Mouse (Mus musculus): Measurements from ENCODE around the gene Nol9. TPM values are rescaled to one million over a fixed set of nuclear protein-coding genes. Genes with fewer than 3 reads are reported as not detected.

Nol9 gene
- total RNA-seq, 1 experiment, result 70.1 TPM

DNA sequence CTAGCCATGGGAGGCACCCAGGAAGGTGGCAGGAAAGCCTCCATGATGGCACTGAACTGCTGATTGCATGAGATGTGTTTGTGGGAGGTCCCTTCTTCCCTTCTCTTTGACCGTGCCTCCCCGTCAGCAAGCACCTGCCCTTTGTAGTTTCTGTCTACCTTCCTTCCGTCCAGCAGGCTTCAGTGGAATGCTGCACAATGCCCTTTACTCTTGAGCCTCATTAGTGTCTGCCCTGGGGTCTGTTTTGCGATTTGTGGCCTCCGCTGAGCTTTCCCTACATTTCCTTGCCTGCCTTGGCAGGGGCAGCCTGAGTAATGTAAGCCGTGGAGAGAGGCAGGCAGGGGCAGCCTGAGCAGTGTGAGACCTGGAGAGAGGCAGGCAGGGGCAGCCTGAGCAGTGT is 5.5 kb downstream of the Nol9 start:
- Histone ChIP-seq H3K9me3 (ENCODE audit: control insufficient read depth, insufficient read depth, low read depth, low read length) (no peaks in the 10 kb centered on the region), H3K9ac (ENCODE audit: insufficient read depth, low read depth, low read length, poor library complexity, severe bottlenecking) (no peak overlapping the region), H3K36me3 (ENCODE audit: control insufficient read depth, insufficient read depth, low read length, poor library complexity, severe bottlenecking) (peaks cover 68% of the 10 kb centered on the region), H3K27ac (ENCODE audit: insufficient read depth, low read depth, low read length, poor library complexity, severe bottlenecking) (no peak overlapping the region), H3K4me3 (ENCODE audit: insufficient read depth in 1 of 2, low read depth in 1 of 2, low read length in 2 of 2, poor library complexity in 1 of 2, severe bottlenecking in 1 of 2) (no peak overlapping the region), H3K4me1 (ENCODE audit: control insufficient read depth in 2 of 2, insufficient read depth in 2 of 2, low read length in 2 of 2, poor library complexity in 1 of 2) (peaks cover 3 to 25% of the 10 kb centered on the region in 2 experiments; a peak in 2 of 4 replicates)
- TF ChIP-seq CHD2 (IDR thresholded peaks at IDR 0.05; ENCODE audit: low read depth, low read length) (no peak), ZC3H11A (IDR thresholded peaks at IDR 0.05; ENCODE audit: borderline replicate concordance, low read depth, low read length) (no peak), MAFK (IDR thresholded peaks at IDR 0.05; ENCODE audit: insufficient read depth, low read depth, low read length) (no peak), ZNF384 (IDR thresholded peaks at IDR 0.05; ENCODE audit: low read depth, low read length) (no peak), HCFC1 (IDR thresholded peaks at IDR 0.05; ENCODE audit: borderline replicate concordance, insufficient read depth, low read length) (no peak)
- DNase-seq (ENCODE audit: low read depth, low spot score), result no peak
- in situ Hi-C loops (cut with MboI; ENCODE audit: low sequenced_read_pairs in 2 of 2, unreplicated experiment in 2 of 2), result no loop called here

DNA sequence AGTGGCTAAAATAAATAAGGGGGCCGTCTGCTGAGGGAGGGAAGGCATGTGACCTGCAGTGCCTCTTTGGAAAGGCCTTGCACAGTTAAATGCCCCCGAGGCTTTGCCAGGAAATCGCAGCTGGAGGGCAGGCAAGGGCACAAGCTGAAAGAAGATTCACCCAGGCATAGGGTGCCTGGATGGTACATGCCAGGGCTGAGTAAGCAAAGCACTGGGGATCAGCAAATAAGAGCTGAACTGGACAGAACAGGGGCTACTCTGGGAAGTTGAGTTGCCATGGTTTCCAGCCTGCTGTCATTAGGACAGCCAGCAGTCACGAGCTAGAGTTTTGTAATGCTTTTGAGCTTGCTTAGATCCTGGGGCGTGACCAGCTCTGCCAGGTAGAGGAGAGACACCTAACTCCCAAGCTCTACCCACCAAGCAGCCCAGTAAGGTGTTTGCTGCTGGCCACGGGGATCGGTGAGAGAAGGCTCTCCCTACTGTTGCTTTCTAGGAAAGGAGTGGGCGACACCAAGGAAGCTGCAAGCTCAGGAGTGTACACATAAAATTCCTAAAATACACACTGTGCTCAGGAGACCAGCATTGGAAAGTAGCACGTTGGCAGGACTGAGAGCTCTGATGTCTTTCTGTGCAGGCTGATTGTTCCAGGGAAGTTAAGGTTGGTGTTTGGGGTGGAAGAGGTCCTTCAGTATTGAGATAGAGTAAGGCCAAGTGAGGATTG is 23.4 kb downstream of the Nol9 start:
- no peak overlapping the region for H3K4me3 ChIP-seq (ENCODE audit: insufficient read depth in 1 of 2, low read depth in 1 of 2, low read length in 2 of 2, poor library complexity in 1 of 2, severe bottlenecking in 1 of 2)
- in situ Hi-C loops (cut with MboI; ENCODE audit: low sequenced_read_pairs in 2 of 2, unreplicated experiment in 2 of 2), result no loop called here
- no peak for DNase-seq (ENCODE audit: low read depth, low spot score)
- peaks cover 0 to 15% of the 10 kb centered on the region in 2 experiments; a peak in 2 of 4 replicates for H3K4me1 ChIP-seq (ENCODE audit: control insufficient read depth in 2 of 2, insufficient read depth in 2 of 2, low read length in 2 of 2, poor library complexity in 1 of 2)
- peaks cover 31% of the 10 kb centered on the region for H3K36me3 ChIP-seq (ENCODE audit: control insufficient read depth, insufficient read depth, low read length, poor library complexity, severe bottlenecking)
- TF ChIP-seq MAFK (IDR thresholded peaks at IDR 0.05; ENCODE audit: insufficient read depth, low read depth, low read length) (no peak), ZC3H11A (IDR thresholded peaks at IDR 0.05; ENCODE audit: borderline replicate concordance, low read depth, low read length) (no peak), ZNF384 (IDR thresholded peaks at IDR 0.05; ENCODE audit: low read depth, low read length) (no peak), CHD2 (IDR thresholded peaks at IDR 0.05; ENCODE audit: low read depth, low read length) (no peak), HCFC1 (IDR thresholded peaks at IDR 0.05; ENCODE audit: borderline replicate concordance, insufficient read depth, low read length) (no peak)
- H3K9me3 ChIP-seq (ENCODE audit: control insufficient read depth, insufficient read depth, low read depth, low read length), result no peaks in the 10 kb centered on the region
- no peak overlapping the region; the same call in 1 of the 2 replicates for H3K27ac ChIP-seq (ENCODE audit: insufficient read depth, low read depth, low read length, poor library complexity, severe bottlenecking)
- no peak overlapping the region for H3K9ac ChIP-seq (ENCODE audit: insufficient read depth, low read depth, low read length, poor library complexity, severe bottlenecking)

DNA sequence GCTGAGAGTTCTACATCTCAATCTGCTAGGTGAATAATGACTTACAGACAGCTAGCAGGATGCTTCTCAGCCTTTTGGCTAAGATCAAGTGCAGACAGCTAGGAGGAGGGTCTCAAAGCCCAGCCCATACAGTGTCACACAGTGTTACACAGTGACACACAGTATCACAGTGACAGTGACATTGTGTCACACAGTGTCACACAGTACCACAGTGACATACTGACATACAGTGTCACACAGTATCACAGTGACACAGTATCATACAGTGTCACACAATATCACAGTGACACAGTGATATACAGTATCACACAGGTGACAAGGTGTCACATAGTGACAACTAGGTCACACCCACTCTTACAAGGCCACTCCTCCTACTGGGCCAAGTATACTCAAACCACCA is 28.2 kb downstream of the Nol9 start:
- no peak for DNase-seq (ENCODE audit: low read depth, low spot score)
- in situ Hi-C loops (cut with MboI; ENCODE audit: low sequenced_read_pairs in 2 of 2, unreplicated experiment in 2 of 2), result no loop called here
- H3K4me1 ChIP-seq (ENCODE audit: control insufficient read depth in 2 of 2, insufficient read depth in 2 of 2, low read length in 2 of 2, poor library complexity in 1 of 2), result peaks cover 0 to 7% of the 10 kb centered on the region in 2 experiments; a peak in 2 of 4 replicates
- no peaks in the 10 kb centered on the region for H3K9me3 ChIP-seq (ENCODE audit: control insufficient read depth, insufficient read depth, low read depth, low read length)
- H3K4me3 ChIP-seq (ENCODE audit: insufficient read depth in 1 of 2, low read depth in 1 of 2, low read length in 2 of 2, poor library complexity in 1 of 2, severe bottlenecking in 1 of 2), result no peak overlapping the region
- H3K27ac ChIP-seq (ENCODE audit: insufficient read depth, low read depth, low read length, poor library complexity, severe bottlenecking), result no peak overlapping the region
- no peaks in the 10 kb centered on the region for H3K36me3 ChIP-seq (ENCODE audit: control insufficient read depth, insufficient read depth, low read length, poor library complexity, severe bottlenecking)
- TF ChIP-seq CHD2 (IDR thresholded peaks at IDR 0.05; ENCODE audit: low read depth, low read length) (no peak), ZNF384 (IDR thresholded peaks at IDR 0.05; ENCODE audit: low read depth, low read length) (no peak)
- no peak overlapping the region for H3K9ac ChIP-seq (ENCODE audit: insufficient read depth, low read depth, low read length, poor library complexity, severe bottlenecking)

DNA sequence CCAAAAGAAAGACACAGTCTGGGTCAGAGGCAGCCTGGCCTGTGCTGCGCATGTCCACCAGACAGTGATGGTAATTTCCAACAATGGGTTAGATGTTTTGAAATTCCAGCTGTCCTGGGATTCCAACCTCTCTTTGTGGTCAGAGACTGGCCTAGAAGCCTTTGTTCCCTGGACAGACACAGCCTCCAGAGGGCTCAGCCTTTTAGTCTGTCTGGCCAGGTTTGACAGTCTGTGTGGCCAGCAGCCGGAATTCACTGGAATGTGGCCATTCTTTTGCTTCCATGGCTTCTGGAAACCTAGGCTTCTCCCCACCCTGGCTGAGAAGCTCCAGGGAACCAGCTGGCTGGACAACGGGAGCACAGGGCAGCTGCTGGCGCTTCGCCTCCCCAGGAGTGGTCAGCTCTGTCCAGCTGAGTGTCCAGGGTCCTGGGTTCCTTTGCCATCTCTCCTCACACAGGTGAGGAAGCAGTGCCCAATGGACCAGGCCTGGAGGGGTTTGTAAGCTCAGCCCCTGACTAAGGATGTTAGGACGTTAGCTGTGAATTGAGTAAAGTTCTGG is 29.1 kb downstream of the Nol9 start:
- Histone ChIP-seq H3K4me3 (ENCODE audit: insufficient read depth in 1 of 2, low read depth in 1 of 2, low read length in 2 of 2, poor library complexity in 1 of 2, severe bottlenecking in 1 of 2) (no peak overlapping the region), H3K9ac (ENCODE audit: insufficient read depth, low read depth, low read length, poor library complexity, severe bottlenecking) (no peak overlapping the region), H3K9me3 (ENCODE audit: control insufficient read depth, insufficient read depth, low read depth, low read length) (no peaks in the 10 kb centered on the region), H3K36me3 (ENCODE audit: control insufficient read depth, insufficient read depth, low read length, poor library complexity, severe bottlenecking) (no peaks in the 10 kb centered on the region), H3K27ac (ENCODE audit: insufficient read depth, low read depth, low read length, poor library complexity, severe bottlenecking) (no peak overlapping the region), H3K4me1 (ENCODE audit: control insufficient read depth in 2 of 2, insufficient read depth in 2 of 2, low read length in 2 of 2, poor library complexity in 1 of 2) (peaks cover 0 to 9% of the 10 kb centered on the region in 2 experiments; a peak in 2 of 4 replicates)
- in situ Hi-C loops (cut with MboI; ENCODE audit: low sequenced_read_pairs in 2 of 2, unreplicated experiment in 2 of 2), result no loop called here
- TF ChIP-seq ZNF384 (IDR thresholded peaks at IDR 0.05; ENCODE audit: low read depth, low read length), result no peak
- no peak for TF ChIP-seq CHD2 (IDR thresholded peaks at IDR 0.05; ENCODE audit: low read depth, low read length)
- TF ChIP-seq HCFC1 (IDR thresholded peaks at IDR 0.05; ENCODE audit: borderline replicate concordance, insufficient read depth, low read length), result no peak
- TF ChIP-seq ZC3H11A (IDR thresholded peaks at IDR 0.05; ENCODE audit: borderline replicate concordance, low read depth, low read length), result no peak
- no peak for TF ChIP-seq MAFK (IDR thresholded peaks at IDR 0.05; ENCODE audit: insufficient read depth, low read depth, low read length)
- DNase-seq (ENCODE audit: low read depth, low spot score), result no peak
